Mouse (Mus musculus) limb, embryonic 11.5 days (tissue): ENCODE results near the gene Shc3. TPM values are rescaled to one million over a fixed set of nuclear protein-coding genes. Genes with fewer than 3 reads are reported as not detected.

Experiments used
- ATAC-seq: fragments of 200-750 bp; cut with Nextera tagmentation; 2 replicates; pipeline ENCODE4 v1.8.0; 2017; ENCODE audit warnings: low read depth; ENCODE audit not compliant: insufficient number of reproducible peaks, low FRiP score, low TSS enrichment
- DNase-seq: peaks from one replicate; pipeline ENCODE4 v3.0.0-alpha.2; 2015; ENCODE audit warnings: low spot score
- H3K27ac ChIP-seq: fragments of 300-500 bp; sonication (generic); replicated peaks from 2 replicates; pipeline ENCODE4 v1.5.1; 2014; ENCODE audit warnings: low read depth, mild to moderate bottlenecking, low read length
- H3K27me3 ChIP-seq: fragments of 300-500 bp; sonication (generic); 2 replicates; pipeline ENCODE4 v1.6.1; 2014; ENCODE audit warnings: mild to moderate bottlenecking, low read length, mixed read lengths; ENCODE audit not compliant: control insufficient read depth, insufficient read depth
- H3K36me3 ChIP-seq: fragments of 300-500 bp; sonication (generic); 2 replicates; pipeline ENCODE4 v1.6.1; 2014; ENCODE audit warnings: mild to moderate bottlenecking, low read length, moderate library complexity, mixed read lengths; ENCODE audit not compliant: control insufficient read depth, insufficient read depth
- H3K4me1 ChIP-seq: fragments of 300-500 bp; sonication (generic); 2 replicates; pipeline ENCODE4 v1.6.1; 2014; ENCODE audit warnings: low read length, mixed read lengths; ENCODE audit not compliant: control insufficient read depth, insufficient read depth
- H3K4me2 ChIP-seq: fragments of 300-500 bp; sonication (generic); 2 replicates; pipeline ENCODE4 v1.6.1; 2014; ENCODE audit warnings: low read depth, mild to moderate bottlenecking, moderate library complexity; ENCODE audit not compliant: severe bottlenecking
- H3K4me3 ChIP-seq: fragments of 300-500 bp; sonication (generic); 2 replicates; pipeline ENCODE4 v1.5.1; 2014; ENCODE audit warnings: low read depth, low read length
- H3K9ac ChIP-seq: fragments of 300-500 bp; sonication (generic); 2 replicates; pipeline ENCODE4 v1.6.1; 2014; ENCODE audit warnings: mild to moderate bottlenecking, low read length
- H3K9me3 ChIP-seq: fragments of 300-500 bp; sonication (generic); 2 replicates; pipeline ENCODE4 v1.6.1; 2016; ENCODE audit warnings: low read length; ENCODE audit not compliant: control insufficient read depth
- WGBS: fragments of 180-500 bp; shearing (Covaris S2); extraction: QIAGEN DNeasy Blood & Tissue Kit; methylation state at CpG from one replicate; pipeline ENCODE4 v1.1.7; 2014; 5-methylcytosine and 5-hydroxymethylcytosine counted together
- polyA plus RNA-seq: library from polyadenylated mRNA; unstranded; fragments of >200 nt; fragmentation: Nextera tagmentation; extraction: Ambion mirVana; gene quantifications from 2 replicates; pipeline ENCODE4 v1.2.1, GENCODE M21; 2014

The Shc3 gene
- polyA plus RNA-seq, result 0.32 and 0.50 TPM in 2 replicates

DNA sequence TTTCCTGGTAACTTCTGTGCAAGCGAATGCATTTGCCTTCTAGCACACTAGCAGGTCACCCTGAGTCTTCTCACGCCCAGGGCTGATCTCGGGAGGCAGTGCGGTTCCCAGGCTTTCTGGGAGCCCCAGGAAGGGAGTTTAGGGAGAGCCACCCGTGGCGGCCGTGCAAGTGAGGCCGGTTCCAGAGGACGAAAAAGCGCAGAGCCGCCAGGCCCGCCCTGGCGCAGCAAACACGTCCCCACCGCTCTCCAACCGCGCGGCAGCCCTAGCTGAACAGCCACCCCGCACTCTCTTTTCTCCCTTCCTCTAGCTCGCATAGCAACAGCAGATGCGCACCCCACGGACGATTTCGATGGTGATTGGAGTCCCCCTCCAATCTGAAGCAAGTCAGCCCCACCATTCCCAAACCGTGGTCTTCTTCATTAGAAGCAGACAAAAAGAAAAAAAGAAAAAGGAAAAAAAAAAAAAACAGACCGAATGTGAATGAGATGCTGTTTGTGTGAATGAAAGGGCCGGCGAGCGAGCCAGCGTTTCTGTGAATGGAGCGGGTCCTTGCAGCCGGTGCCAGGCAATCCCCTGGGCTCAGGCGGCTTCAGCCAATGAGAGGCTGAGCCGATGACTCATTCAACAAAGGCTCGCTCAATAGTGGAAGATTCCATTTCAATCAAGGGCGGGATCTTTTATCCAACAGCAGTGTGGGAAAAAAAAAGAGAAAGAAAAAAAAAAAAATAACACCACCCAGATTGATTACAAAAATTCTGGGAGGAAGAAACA lies at the start of gene Shc3:
TSS of gene Shc3 (minus strand) at position 509 of the 774 bp plus-strand sequence.
- Histone ChIP-seq H3K4me3 (peak within 1 kb of the TSS; percentile 31), H3K27me3 (peaks cover 56% of the 10 kb centered on the region), H3K36me3 (no peaks in the 10 kb centered on the region), H3K9ac (peak within 1 kb of the TSS; percentile 28; the same call in 1 of the 2 replicates), H3K9me3 (no peaks in the 10 kb centered on the region; the same call in 1 of the 2 replicates), H3K4me2 (peak within 1 kb of the TSS; percentile 57), H3K27ac (no peak within 1 kb of the TSS), H3K4me1 (peaks cover 6% of the 10 kb centered on the region; the same call in 1 of the 2 replicates)
- DNase-seq, result peak; percentile 78
- under 1% methylated on average over 36 of the region's 36 CpGs for WGBS
- no peak for ATAC-seq

DNA sequence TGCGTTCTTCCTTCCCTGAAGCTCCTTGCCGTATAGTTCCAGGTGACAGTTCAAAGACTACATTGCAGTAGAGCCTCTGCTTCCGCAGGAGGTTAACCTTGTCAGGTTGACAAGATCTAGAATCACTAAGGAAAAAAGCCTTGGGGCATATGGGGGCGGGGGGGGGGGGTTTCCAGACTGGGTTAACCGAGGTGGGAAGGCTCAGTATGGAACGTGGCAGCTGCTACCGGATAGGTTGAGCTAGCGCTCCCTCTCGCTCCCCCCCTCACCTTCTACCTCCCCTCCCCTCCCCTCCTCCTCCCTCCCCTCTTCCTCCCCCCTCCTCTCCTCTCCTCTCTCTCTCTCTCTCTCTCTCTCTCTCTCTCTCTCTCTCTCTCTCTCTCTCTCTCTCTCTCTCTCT lies 49.4 kb upstream of the Shc3 start:
- H3K4me1 ChIP-seq, result no peaks in the 10 kb centered on the region
- H3K27ac ChIP-seq, result no peak overlapping the region
- no peaks in the 10 kb centered on the region for H3K36me3 ChIP-seq
- no peak overlapping the region for H3K9ac ChIP-seq
- H3K9me3 ChIP-seq, result no peaks in the 10 kb centered on the region
- H3K4me3 ChIP-seq, result no peak overlapping the region
- DNase-seq (no peak), ATAC-seq (no peak)
- no peak overlapping the region for H3K4me2 ChIP-seq
- H3K27me3 ChIP-seq, result no peaks in the 10 kb centered on the region
- 28% methylated on average over 9 of the region's 9 CpGs for WGBS

DNA sequence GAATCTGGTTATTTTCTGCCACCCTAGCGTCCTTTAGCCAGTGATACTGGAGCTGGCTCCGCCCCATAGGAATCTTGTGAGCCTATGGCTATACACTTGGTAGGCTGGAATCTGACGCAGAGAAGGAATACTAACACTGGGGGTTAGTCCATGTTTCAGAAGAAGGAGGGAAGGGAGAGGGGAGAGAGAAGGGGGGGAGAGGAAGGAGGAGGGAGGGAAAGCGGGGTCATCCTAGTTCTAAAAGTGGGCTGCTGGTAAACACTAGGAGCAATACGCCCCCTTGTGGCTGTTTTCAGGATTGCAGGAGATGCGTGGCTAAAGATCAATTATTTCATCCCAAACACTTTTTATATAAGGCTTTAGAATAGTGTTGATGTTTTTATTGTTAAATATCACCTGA lies 48.6 kb upstream of the Shc3 start:
- ATAC-seq, result no peak
- H3K4me2 ChIP-seq, result no peak overlapping the region
- H3K9me3 ChIP-seq, result no peaks in the 10 kb centered on the region

DNA sequence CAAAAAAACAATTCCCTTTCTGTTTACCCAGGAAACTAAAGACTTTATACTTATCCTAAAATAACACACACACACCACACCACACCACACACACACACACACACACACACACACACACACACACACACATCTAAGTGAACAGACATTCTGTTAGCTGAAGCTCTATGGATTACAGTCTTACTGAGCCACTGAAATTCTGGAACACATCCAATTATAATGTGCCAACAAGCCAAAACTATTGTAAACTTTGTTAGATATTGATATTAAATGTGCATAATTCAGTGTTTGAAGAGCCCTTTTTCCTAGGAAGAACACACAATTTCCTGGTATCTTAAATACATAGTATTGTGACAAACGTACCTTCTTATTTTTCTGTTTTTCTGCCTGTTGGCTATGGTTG lies 48.1 kb upstream of the Shc3 start:
- whole genome bisulfite sequencing, result 69% methylated on average over 1 of the region's 1 CpGs
- ATAC-seq (no peak), DNase-seq (no peak)
- no peaks in the 10 kb centered on the region for H3K9me3 ChIP-seq
- no peaks in the 10 kb centered on the region for H3K27me3 ChIP-seq
- H3K9ac ChIP-seq, result no peak overlapping the region
- H3K36me3 ChIP-seq, result no peaks in the 10 kb centered on the region
- H3K27ac ChIP-seq, result no peak overlapping the region
- no peaks in the 10 kb centered on the region for H3K4me1 ChIP-seq
- H3K4me2 ChIP-seq, result no peak overlapping the region
- H3K4me3 ChIP-seq, result no peak overlapping the region

More for the DNA sequence above, 48.6 kb upstream of the Shc3 start:
- peak; percentile 88 for DNase-seq
- no peak overlapping the region for H3K9ac ChIP-seq
- no peak overlapping the region for H3K27ac ChIP-seq
- no peaks in the 10 kb centered on the region for H3K27me3 ChIP-seq
- no peaks in the 10 kb centered on the region for H3K4me1 ChIP-seq
- 22% methylated on average over 6 of the region's 6 CpGs for WGBS
- no peaks in the 10 kb centered on the region for H3K36me3 ChIP-seq
- H3K4me3 ChIP-seq, result no peak overlapping the region

DNA sequence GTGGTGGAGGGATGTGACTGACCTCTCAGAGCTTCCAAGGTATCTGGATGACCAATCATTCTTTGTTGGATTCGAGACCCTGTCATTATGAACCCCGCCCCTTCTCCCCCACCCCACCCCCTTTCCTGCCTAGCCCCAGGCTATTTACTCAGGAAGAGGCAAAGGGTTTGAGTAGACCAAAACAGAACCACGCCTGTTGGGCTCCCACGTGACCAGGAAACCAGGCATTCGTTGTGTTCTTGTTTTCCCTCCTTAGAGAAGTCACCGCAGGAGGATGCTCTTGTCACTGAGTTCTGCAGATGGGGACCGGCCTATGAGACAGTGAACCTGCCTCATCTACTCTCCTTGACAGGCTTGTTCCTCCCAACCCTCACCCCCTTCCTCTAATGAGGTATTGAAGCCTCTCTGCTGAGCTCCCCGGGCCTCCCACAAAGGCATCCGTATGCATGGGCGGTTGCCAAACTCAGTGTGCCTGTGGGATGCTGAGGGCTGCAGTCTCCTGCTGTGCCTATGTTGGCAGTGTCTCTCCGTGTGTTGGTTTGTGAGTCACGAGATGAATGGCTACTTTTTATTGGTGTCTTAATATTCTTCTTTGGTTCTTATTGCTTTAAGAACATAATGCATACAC lies 47.3 kb upstream of the Shc3 start:
- H3K4me2 ChIP-seq, result no peak overlapping the region
- no peaks in the 10 kb centered on the region for H3K4me1 ChIP-seq
- WGBS, result 17% methylated on average over 12 of the region's 12 CpGs
- H3K27me3 ChIP-seq, result no peaks in the 10 kb centered on the region
- no peak for DNase-seq
- no peak overlapping the region for H3K9ac ChIP-seq
- H3K27ac ChIP-seq, result no peak overlapping the region
- H3K36me3 ChIP-seq, result no peaks in the 10 kb centered on the region
- ATAC-seq, result no peak
- H3K9me3 ChIP-seq, result no peaks in the 10 kb centered on the region
- H3K4me3 ChIP-seq, result no peak overlapping the region

DNA sequence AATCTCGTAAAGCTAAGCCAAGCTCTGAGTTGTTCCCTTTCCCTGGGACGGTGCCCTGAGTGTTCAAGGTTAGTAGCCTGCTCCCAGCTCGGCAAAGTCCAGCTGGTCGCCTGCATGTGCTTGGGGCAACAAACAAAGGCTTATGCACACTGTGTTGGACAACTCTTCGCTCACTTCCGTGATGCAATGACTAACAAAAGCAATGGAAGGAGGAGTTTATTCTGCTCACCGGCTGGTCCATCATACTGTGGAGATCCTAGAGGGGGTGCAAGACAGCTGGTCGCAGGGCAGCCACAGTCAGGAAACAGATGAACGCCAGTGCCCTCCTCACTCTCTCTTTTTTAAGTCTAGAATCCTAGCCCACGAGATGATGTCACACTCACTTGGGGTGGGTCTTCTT lies 46.6 kb upstream of the Shc3 start:
- Histone ChIP-seq H3K36me3 (no peaks in the 10 kb centered on the region), H3K9me3 (no peaks in the 10 kb centered on the region), H3K27me3 (no peaks in the 10 kb centered on the region), H3K9ac (no peak overlapping the region), H3K27ac (no peak overlapping the region), H3K4me1 (0 out of 2 replicates have a peak, but pooled peaks cover 4% of the 10 kb centered on the region), H3K4me2 (no peak overlapping the region), H3K4me3 (no peak overlapping the region)
- WGBS, result 64% methylated on average over 10 of the region's 10 CpGs
- ATAC-seq, result no peak
- DNase-seq, result no peak

DNA sequence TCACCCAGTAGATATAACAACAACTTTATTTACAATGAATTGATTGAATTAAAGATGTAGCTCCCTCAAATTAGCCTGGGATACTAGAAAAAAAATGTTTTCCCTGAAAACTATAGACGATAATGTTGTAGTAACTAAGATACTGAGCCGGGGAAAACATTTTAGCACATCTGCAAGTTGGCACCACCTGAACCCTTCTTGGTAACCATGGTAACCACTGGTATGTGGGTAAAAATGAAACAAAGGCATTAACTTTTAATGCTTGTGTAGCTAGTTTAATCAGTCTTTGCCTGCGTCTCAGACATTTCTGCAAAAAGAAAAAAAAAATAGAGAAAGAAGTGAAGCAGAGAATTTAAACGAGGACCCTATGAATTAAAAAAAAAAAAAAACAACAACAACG lies 42.3 kb upstream of the Shc3 start:
- no peaks in the 10 kb centered on the region for H3K27me3 ChIP-seq
- WGBS, result 47% methylated on average over 5 of the region's 5 CpGs
- ATAC-seq, result no peak
- DNase-seq, result no peak
- H3K4me3 ChIP-seq, result no peak overlapping the region
- H3K4me1 ChIP-seq, result 0 out of 2 replicates have a peak, but pooled peaks cover 4% of the 10 kb centered on the region
- peak overlapping the region; percentile 17; the same call in 1 of the 2 replicates for H3K4me2 ChIP-seq
- no peak overlapping the region for H3K9ac ChIP-seq
- H3K27ac ChIP-seq, result peak overlapping the region; percentile 56; the same call in 1 of the 2 replicates
- no peaks in the 10 kb centered on the region for H3K9me3 ChIP-seq
- H3K36me3 ChIP-seq, result no peaks in the 10 kb centered on the region

DNA sequence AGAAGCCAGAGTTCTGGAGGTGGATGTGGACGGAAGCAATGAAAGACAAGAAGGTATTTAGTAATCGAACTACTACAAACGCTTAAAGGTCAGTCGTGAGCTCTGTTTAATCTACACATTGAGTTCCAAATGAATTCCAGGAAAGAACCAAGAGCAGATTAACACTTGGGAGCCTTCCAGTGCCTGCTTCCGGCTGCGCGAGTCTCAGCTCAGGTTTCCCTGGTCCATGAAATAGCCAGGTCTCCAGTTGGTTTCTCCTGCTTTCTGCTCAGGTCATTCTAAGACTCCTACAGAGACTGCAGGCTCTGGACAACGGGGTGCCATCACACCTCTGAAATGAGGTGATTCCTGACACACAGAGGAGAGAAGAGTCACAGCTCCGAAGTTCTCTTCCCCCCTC lies 41.8 kb upstream of the Shc3 start:
- H3K27me3 ChIP-seq, result no peaks in the 10 kb centered on the region
- no peaks in the 10 kb centered on the region for H3K36me3 ChIP-seq
- H3K4me2 ChIP-seq, result peak overlapping the region; percentile 17; the same call in 1 of the 2 replicates
- 18% methylated on average over 9 of the region's 9 CpGs for WGBS
- no peak overlapping the region for H3K4me3 ChIP-seq
- 0 out of 2 replicates have a peak, but pooled peaks cover 4% of the 10 kb centered on the region for H3K4me1 ChIP-seq
- no peak for ATAC-seq
- H3K27ac ChIP-seq, result peak overlapping the region; percentile 56; the same call in 1 of the 2 replicates
- DNase-seq, result peak; percentile 60
- H3K9ac ChIP-seq, result no peak overlapping the region
- H3K9me3 ChIP-seq, result no peaks in the 10 kb centered on the region
